9 mouse cellular contexts compared by ENCODE assay signal in the genomic region with DNA sequence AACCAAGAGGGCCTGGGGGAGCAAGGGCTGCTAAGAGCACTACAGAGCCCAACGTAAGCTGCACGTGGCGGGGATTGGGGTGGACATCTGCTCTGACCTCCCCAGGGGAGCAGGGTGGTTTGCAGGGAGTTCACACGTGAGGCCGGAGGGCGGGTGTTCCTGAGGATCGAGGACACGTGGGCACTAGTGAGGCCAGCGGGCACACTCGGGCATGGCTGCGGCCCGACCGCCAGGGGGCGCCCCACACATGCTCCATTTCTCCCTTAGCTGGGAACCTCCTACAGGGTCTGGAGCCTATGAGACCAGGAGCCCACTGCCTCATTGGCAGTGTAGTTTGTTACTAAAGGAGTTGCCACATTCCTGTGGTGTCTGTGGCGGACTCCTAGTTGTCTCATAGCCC. TPM values are rescaled to one million over a fixed set of nuclear protein-coding genes. Genes with fewer than 3 reads are reported as not detected.
DNase-seq lines count a peak whose midpoint lies in the region; ATAC-seq and TF ChIP-seq lines count a peak whose summit lies in the region.
"Had no signal": no experiment of that assay in that cellular context is flagged by ENCODE, and none has a peak within 500 bp of the region (broad histone marks: within the 10 kb centered on the region; RNA-seq: fewer than 3 reads in every experiment).

No protein-coding gene starts in this region.

- H3K27me3 ChIP-seq in forebrain, embryonic 11.5 days (ENCODE audit: control insufficient read depth, insufficient read depth, low read length), result peaks cover 78% of the 10 kb centered on the region
- peaks cover 30% of the 10 kb centered on the region for H3K27me3 ChIP-seq in heart, postnatal 0 days (ENCODE audit: control insufficient read depth, insufficient read depth, low read length)

- H3K27ac ChIP-seq in forebrain, embryonic 11.5 days (ENCODE audit: low read depth, low read length), result no peak overlapping the region
- no peak overlapping the region for H3K27ac ChIP-seq in heart, postnatal 0 days (ENCODE audit: low read depth)
- H3K27ac ChIP-seq: macrophage had no signal

- peaks cover 25% of the 10 kb centered on the region for H3K4me1 ChIP-seq in forebrain, embryonic 11.5 days (replicated peaks; ENCODE audit: control insufficient read depth, insufficient read depth, low read length)
- peaks cover 10% of the 10 kb centered on the region for H3K4me1 ChIP-seq in heart, postnatal 0 days (ENCODE audit: control insufficient read depth, insufficient read depth)

- H3K36me3 ChIP-seq in forebrain, embryonic 11.5 days (ENCODE audit: control insufficient read depth, insufficient read depth, low read length), result no peaks in the 10 kb centered on the region
- no peaks in the 10 kb centered on the region for H3K36me3 ChIP-seq in heart, postnatal 0 days (replicated peaks; ENCODE audit: control insufficient read depth, insufficient read depth, low read length)

- H3K9ac ChIP-seq in forebrain, embryonic 11.5 days (ENCODE audit: low read length), result no peak overlapping the region
- H3K9ac ChIP-seq in heart, postnatal 0 days (replicated peaks; ENCODE audit: low read depth, low read length), result no peak overlapping the region

- TF ChIP-seq EP300 in heart, postnatal 0 days (IDR thresholded peaks at IDR 0.05; ENCODE audit: low read depth), result no peak

- 5% methylated on average over 15 of the region's 15 CpGs for WGBS in forebrain, embryonic 11.5 days
- WGBS in heart, postnatal 0 days, result 17% methylated on average over 15 of the region's 15 CpGs

- peak; percentile 71 for TF ChIP-seq CTCF in heart, postnatal 0 days (IDR thresholded peaks at IDR 0.05; ENCODE audit: low read depth)

- peak; percentile 75 for DNase-seq in ES-CJ7 (ENCODE audit: low read depth, low spot score)
- peak; percentile 67 to 69 for DNase-seq in adrenal gland, postnatal 4 days (ENCODE audit: low spot score in 2 of 2)
- peak; percentile 91 for DNase-seq in forebrain, embryonic 11.5 days (ENCODE audit: low spot score)
- peak; percentile 48 for DNase-seq in heart, postnatal 0 days (ENCODE audit: low spot score)
- DNase-seq in layer of hippocampus, postnatal 14 days (ENCODE audit: low spot score in 2 of 2), result peak; percentile 41 to 53
- peak; percentile 90 for DNase-seq in lung, postnatal 10 days
- peak; percentile 67 for DNase-seq in right cerebral cortex, postnatal 25 days

- no peaks in the 10 kb centered on the region for H3K9me3 ChIP-seq in forebrain, embryonic 11.5 days (ENCODE audit: control insufficient read depth, low read length)
- no peaks in the 10 kb centered on the region for H3K9me3 ChIP-seq in heart, postnatal 0 days (replicated peaks; ENCODE audit: control insufficient read depth, low read length)

- no peak overlapping the region for H3K4me2 ChIP-seq in forebrain, embryonic 11.5 days (ENCODE audit: low read depth, low read length, severe bottlenecking)
- H3K4me2 ChIP-seq in heart, postnatal 0 days (ENCODE audit: low read depth, low read length), result no peak overlapping the region

- no peak overlapping the region for H3K4me3 ChIP-seq in forebrain, embryonic 11.5 days (ENCODE audit: low read depth, low read length)
- H3K4me3 ChIP-seq in heart, postnatal 0 days (ENCODE audit: low read depth, low read length), result no peak overlapping the region

- 0 out of 2 replicates have a peak, but pooled peaks have one; percentile 36 for ATAC-seq in forebrain, embryonic 11.5 days (replicated peaks; ENCODE audit: low FRiP score)
- peak; percentile 29 for ATAC-seq in heart, postnatal 0 days (ENCODE audit: insufficient read depth, low read depth)
- ATAC-seq in activated CD4-positive, CD25-positive, alpha-beta regulatory T cell, adult 4 months, result no peak

RNA-seq across cellular contexts. Expression of gene Tmem200b, which starts 5.1 kb away (rescaled TPM):
- 10 to 100 TPM; 12.9 to 14.4 TPM for total RNA-seq in adrenal gland, postnatal 4 days (2021)
- 0.72 and 1.2 TPM in 2 replicates for polyA plus RNA-seq in forebrain, embryonic 11.5 days (2014; fragmentation: Nextera tagmentation; extraction: Ambion mirVana)
- 16.0 and 23.5 TPM in 2 replicates for total RNA-seq in heart, postnatal 0 days (2014; rRNA removed; ENCODE audit: low replicate concordance)
- 0.60 and 0.97 TPM in 2 replicates for polyA plus RNA-seq in heart, postnatal 0 days (2015; fragmentation: Nextera tagmentation; extraction: Ambion mirVana)
- 1 to 10 TPM; 2.2 to 2.3 TPM for total RNA-seq in layer of hippocampus, postnatal 14 days (2021)
- polyA plus RNA-seq in activated CD4-positive, CD25-positive, alpha-beta regulatory T cell, adult 4 months (2017; shearing (Covaris generic)), result not detected
- polyA plus RNA-seq: macrophage had no signal

RNA-seq across cellular contexts. Expression of gene Srsf4, which starts 43.0 kb away (rescaled TPM):
- total RNA-seq in adrenal gland, postnatal 4 days (2021), result 10 to 100 TPM; 89.0 to 93.6 TPM
- polyA plus RNA-seq in forebrain, embryonic 11.5 days (2014; fragmentation: Nextera tagmentation; extraction: Ambion mirVana), result 191 TPM in 2 replicates
- 14.3 and 17.1 TPM in 2 replicates for total RNA-seq in heart, postnatal 0 days (2014; rRNA removed; ENCODE audit: low replicate concordance)
- 40.7 and 42.0 TPM in 2 replicates for polyA plus RNA-seq in heart, postnatal 0 days (2015; fragmentation: Nextera tagmentation; extraction: Ambion mirVana)
- total RNA-seq in layer of hippocampus, postnatal 14 days (2021), result 10 to 100 TPM; 68.6 to 70.3 TPM
- polyA plus RNA-seq in activated CD4-positive, CD25-positive, alpha-beta regulatory T cell, adult 4 months (2017; shearing (Covaris generic)), result 10 to 100 TPM; 10.8 to 12.2 TPM
